Mouse (Mus musculus) spleen, embryonic (tissue): ENCODE measurements around the gene Lrp1.
"Not testable (repeated sequence)": the region's sequence is repeated elsewhere in the genome, so short reads cannot be mapped to it uniquely, and the experiment has no call there.

Source experiments
- CTCF ChIA-PET: fragments of 350-600 bp; sonication (Branson Sonifier 250); formaldehyde crosslinking; loops from one replicate; lab custom pipeline; 2022; lab: Charles Lee

The Lrp1 gene

DNA sequence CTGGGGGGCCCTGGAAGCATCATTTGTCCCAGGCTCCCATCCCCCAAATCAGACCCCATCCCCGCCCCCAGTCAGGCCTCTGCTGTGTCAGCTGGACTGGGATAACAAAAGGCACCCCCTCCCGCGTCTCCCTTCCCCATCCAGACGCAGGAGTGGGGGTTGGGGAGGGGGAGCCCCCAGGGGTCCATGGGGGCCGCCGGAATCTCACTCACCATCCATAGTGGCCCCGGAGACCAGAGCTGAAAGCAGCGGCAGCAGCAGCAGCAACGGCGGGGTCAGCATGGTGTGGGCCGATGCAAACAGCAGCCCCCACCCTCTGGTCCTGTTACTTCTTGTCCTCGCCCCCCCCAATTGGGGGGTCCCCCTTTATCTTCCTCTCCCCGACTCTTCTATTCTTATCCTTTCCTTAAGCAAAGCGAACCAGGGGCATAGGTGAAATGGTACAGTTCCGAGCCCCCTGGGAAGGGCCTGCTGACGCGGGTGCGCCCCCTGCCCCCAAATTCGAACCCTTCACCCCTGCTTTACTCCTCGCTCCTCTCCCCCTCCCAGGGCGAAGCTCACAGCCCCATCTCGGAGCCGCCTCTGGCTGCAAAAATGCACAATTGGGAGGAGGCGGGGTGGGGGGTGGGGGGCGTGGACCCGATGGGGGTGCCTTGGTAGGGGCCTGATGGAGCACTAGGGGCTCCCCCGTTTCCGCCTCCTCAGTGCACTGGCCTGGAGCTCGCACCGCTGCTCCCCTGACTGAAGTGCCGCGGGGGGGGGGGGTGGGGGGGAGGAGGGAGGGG is at the start of gene Lrp1:
Gene Lrp1, minus strand, starts transcription at position 743 of the 785 bp plus-strand sequence.
- CTCF ChIA-PET, result interaction anchor here (0.6 kb wide), 1 partner anchor 213 kb away, joined by 3 read pairs; no protein-coding TSS in a partner anchor

DNA sequence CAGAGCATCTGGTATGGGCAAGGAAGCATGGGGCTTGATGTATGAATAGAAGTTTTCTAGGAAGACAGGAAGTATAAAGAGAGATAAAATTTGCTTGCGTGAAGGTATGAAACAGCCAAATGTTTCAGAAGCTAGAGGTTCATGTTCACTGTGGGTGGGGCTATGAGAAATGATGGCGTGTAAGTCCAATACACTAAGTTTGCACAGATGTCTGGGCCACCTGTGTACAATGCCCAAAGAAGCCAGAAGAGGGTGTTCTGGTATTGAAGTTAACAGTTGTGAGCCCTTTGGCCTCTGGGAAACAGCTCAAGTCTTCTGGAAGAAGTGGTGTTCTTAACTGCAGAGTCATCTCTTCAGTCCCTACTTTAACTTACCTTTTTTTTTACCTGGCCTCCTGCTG is 49.2 kb upstream of the Lrp1 start:
- CTCF ChIA-PET, result interaction anchor here (0.6 to 1.7 kb wide), 2 partner anchors 8 to 338 kb away, joined by 3 to 7 read pairs; no protein-coding TSS in a partner anchor

- CTCF ChIA-PET, result interaction anchor here (0.5 kb wide), 1 partner anchor 364 kb away, joined by 3 read pairs; no protein-coding TSS in a partner anchor
Measured at GRCm38 (mm10) chr10:127669170-127669569, 48.2 kb upstream of the Lrp1 start.

DNA sequence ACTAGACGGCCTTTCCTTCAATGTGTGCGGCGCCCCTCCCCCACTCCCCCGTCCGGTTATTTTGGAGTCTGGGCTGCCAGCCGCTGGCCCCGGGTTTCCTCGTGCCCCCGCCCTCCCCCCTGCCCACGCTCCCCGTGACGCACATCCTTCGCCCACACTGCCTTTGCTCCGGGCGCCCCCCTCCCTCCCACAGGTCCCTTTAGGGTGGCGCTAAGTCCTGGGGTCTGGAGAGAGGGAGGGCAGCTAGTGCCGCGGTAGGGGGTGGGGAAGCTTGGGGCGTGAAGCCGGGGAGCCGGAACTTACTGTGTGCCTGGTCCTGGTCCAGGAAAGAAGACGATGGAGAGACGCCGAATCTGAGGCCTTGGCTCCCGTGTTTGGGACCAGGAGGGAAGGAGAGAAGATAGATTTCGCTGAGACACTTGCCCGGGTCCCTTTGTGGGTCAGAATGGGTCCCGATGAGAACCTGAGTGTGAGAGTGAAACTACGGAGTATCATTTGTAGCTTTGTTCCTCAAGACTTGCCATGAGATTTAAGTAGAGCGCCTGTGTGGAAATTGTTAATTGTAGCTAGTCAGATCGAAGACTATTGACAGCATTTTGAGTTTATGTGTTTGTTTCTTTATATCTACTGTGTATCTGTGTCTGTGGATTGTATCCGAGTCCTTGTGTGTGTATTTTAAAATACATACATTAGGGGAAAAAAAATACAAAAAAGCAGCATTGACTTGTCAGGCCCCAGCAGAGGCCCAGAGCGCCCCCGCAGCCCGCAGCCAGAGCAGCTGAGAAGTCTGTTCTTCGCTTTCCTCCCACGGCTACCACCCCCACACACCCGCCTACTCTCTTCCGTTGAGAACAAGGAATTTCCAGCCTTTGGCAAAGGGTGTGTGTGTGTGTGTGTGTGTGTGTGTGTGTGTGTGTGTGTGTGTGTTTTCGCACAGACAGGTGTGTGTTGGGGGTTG is 47.4 kb upstream of the Lrp1 start, which contains the start of gene Nab2:
Gene Nab2, minus strand, starts transcription at position 476 of the 958 bp plus-strand sequence.
- CTCF ChIA-PET, result interaction anchor here (0.5 to 0.6 kb wide), 2 partner anchors 79 to 365 kb away, joined by 3 read pairs; no protein-coding TSS in a partner anchor

- CTCF ChIA-PET, result interaction anchor here (0.8 kb wide), 1 partner anchor 369 kb away, joined by 4 read pairs; no protein-coding TSS in a partner anchor
Measured at GRCm38 (mm10) chr10:127667269-127668092, 46.5 kb upstream of the Lrp1 start.

DNA sequence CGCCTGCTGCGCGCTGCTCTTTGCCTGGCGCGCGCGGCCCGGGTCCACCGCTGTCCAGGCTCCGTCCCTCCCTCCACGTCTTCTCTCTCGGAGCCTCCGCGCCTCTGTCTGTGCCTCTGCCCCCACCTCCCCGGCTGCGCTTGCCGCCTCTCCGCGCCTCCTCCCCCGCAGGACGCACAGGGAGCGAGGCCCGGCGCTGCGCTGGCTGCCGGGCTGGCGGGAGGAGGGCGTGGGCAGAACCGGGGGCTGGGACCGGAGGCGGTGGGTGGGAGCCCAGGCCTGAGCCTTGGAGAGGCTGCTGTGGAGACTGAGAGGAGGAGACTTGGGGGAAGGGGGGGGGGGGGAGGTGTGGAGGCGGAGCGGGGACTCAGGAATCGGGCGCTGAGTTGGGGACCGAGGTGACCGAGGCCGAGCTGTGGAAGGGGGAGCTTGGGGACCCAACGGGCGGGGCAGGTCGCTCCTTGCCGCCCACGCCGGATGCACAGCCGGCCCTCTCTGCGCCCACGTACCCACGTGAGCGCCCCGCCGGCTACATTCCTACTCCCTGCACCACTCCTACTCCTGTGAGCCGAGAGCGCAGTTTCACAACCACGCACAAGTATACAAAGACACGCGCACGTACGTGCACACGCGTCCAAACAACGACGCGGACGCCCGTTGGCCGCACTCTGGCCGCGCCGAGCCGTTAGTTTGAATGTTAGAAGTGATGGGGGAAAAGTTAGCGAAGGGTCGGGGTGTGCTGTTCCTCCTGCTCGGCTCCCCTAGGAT is 45.7 kb upstream of the Lrp1 start, which contains the start of gene Nemp1:
Gene Nemp1, plus strand, starts transcription at position 401 of the 768 bp plus-strand sequence.
- CTCF ChIA-PET, result interaction anchor here (0.8 to 1.2 kb wide), 2 partner anchors 17 to 370 kb away, joined by 3 to 4 read pairs; no protein-coding TSS in a partner anchor

GRCm38 (mm10) chr10:127665366-127666181 is 44.6 kb upstream of the Lrp1 start:
- CTCF ChIA-PET, result interaction anchor here (0.8 to 1.2 kb wide), 2 partner anchors 11 to 18 kb away, joined by 3 to 15 read pairs; no protein-coding TSS in a partner anchor

- CTCF ChIA-PET, result no interaction called here
Measured at GRCm38 (mm10) chr10:127664891-127665290, 43.9 kb upstream of the Lrp1 start.

GRCm38 (mm10) chr10:127664166-127664565 is 43.2 kb upstream of the Lrp1 start:
- CTCF ChIA-PET, result no interaction called here

DNA sequence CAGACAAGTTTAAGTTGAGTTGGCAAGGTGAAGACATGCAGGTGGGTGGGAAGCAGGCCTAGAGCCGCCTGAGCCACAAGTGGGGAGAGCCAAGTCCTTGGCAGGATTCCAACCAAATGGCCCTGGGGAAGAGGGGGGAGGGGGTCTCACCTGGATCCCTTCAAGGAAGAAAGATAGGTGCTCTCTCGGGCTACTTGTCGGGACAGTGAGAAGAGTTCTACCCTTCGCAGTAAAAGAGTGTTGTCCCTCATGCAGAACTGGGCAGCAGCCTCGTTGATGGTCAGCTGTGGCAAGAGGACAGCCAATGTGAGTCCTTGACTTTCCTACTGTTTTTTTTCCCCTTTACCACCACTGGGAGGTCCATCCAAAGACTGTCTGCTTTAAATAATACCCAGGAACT is 42.6 kb upstream of the Lrp1 start:
- CTCF ChIA-PET, result interaction anchor here (1.5 to 2.1 kb wide), 2 partner anchors 13 to 21 kb away, joined by 7 to 9 read pairs; partner anchors contain the start of gene Stat6

GRCm38 (mm10) chr10:127662666-127663253 is 41.8 kb upstream of the Lrp1 start:
- CTCF ChIA-PET, result interaction anchor here (1.5 to 2.1 kb wide), 3 partner anchors 8 to 20 kb away, joined by 7 to 9 read pairs (median 7); partner anchors contain the start of gene Stat6

- CTCF ChIA-PET, result interaction anchor here (0.6 to 2.1 kb wide), 4 partner anchors 9 to 777 kb away, joined by 4 to 9 read pairs (median 7); partner anchors contain the start of gene Stat6
Measured at GRCm38 (mm10) chr10:127661915-127662663, 41.1 kb upstream of the Lrp1 start.

DNA sequence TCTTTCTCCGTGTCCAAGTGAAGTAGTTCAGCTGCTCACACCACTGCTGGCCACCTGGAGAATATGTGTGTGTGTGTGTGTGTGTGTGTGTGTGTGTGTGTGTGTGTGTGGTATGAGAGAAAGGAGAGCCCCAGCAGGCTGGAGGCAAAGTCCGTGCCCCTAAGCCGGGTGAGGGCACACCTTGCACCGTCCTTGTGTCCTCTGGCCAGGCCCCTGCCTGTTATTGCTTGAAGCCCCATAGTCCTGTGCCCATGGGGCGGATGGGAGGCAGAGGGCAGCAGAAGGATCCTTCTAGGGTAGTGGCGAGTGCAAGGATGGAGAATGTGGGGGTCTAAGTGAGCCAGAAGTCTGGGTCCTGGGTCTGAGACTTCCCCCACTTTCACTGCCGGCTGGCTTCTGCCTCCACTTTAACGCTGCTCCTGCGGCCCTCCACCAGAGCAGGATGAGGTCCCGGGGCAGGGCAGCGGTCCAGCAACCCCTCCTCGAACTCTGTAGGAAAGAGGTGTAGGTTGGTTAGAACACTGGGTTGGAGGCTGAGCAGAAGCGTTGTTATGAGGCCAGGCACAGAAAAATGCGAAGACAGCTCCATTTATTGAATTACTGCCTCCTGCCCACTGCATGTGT is 40.5 kb upstream of the Lrp1 start:
- CTCF ChIA-PET, result interaction anchor here (2.0 to 2.1 kb wide), 2 partner anchors 10 to 19 kb away, joined by 7 read pairs; partner anchors contain the start of gene Stat6

DNA sequence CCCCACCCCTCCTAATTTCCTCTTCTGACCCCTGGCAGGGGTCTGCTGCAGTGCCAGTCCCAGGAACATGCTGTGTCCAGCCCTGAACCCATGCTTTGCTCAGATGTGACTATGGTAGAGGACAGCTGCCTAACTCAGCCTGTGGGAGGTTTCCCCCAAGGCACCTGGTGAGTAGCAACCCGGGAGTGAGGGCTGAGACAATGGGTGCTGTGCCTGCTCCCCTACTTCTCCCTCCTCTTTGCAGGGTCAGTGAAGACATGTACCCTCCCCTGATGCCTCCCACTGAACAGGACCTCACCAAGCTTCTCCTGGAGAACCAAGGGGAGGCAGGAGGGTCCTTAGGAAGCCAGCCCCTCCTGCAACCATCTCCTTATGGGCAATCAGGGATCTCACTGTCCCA is 38.6 kb upstream of the Lrp1 start:
- CTCF ChIA-PET, result interaction anchor here (0.6 kb wide), 1 partner anchor 77 kb away, joined by 3 read pairs; no protein-coding TSS in a partner anchor

GRCm38 (mm10) chr10:127658076-127658475 is 37.1 kb upstream of the Lrp1 start:
- CTCF ChIA-PET, result no interaction called here

DNA sequence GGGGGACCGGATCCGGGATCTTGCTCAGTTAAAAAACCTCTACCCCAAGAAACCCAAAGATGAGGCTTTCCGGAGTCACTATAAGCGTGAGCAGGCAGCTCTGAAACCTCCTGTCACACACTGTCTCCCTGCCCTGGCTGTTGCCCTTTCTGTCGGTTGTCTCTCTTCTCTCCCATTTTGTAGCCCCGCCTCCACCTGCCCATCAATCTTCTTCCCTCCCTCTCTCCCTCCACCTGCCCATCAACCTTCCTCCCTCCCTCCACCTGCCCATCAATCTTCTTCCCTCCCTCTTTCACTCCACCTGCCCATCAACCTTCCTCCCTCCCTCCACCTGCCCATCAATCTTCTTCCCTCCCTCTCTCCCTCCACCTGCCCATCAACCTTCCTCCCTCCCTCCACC is 36.7 kb upstream of the Lrp1 start:
- CTCF ChIA-PET, result not testable (repeated sequence)
